Mouse (Mus musculus) heart, embryonic 10.5 days (tissue): ENCODE data around the gene Btbd19. TPM values are rescaled to one million over a fixed set of nuclear protein-coding genes. Genes with fewer than 3 reads are reported as not detected.

ENCODE experiments used
- DNase-seq: peaks from one replicate; pipeline ENCODE4 v3.0.0-alpha.2; 2017; ENCODE audit warnings: low spot score
- H3K27ac ChIP-seq: fragments of 300-500 bp; sonication (generic); 2 replicates; pipeline ENCODE4 v1.5.1; 2016; ENCODE audit warnings: mild to moderate bottlenecking
- H3K27me3 ChIP-seq: fragments of 300-500 bp; sonication (generic); 2 replicates; pipeline ENCODE4 v1.6.1; 2016; ENCODE audit warnings: mild to moderate bottlenecking; ENCODE audit not compliant: poor library complexity, insufficient read depth, severe bottlenecking
- H3K36me3 ChIP-seq: fragments of 300-500 bp; sonication (generic); 2 replicates; pipeline ENCODE4 v1.6.1; 2016; ENCODE audit warnings: mild to moderate bottlenecking, moderate library complexity
- H3K4me1 ChIP-seq: fragments of 300-500 bp; sonication (generic); 2 replicates; pipeline ENCODE4 v1.6.1; 2016; ENCODE audit warnings: mild to moderate bottlenecking
- H3K4me3 ChIP-seq: fragments of 300-500 bp; sonication (generic); 2 replicates; pipeline ENCODE4 v1.5.1; 2016; ENCODE audit warnings: mild to moderate bottlenecking, moderate library complexity
- H3K9me3 ChIP-seq: fragments of 300-500 bp; sonication (generic); 2 replicates; pipeline ENCODE4 v1.6.1; 2016; ENCODE audit warnings: mild to moderate bottlenecking, moderate library complexity
- WGBS: fragments of 180-500 bp; shearing (Covaris S2); methylation state at CpG from one replicate; pipeline ENCODE4 v1.1.7; 2016; 5-methylcytosine and 5-hydroxymethylcytosine counted together
- polyA plus RNA-seq: library from polyadenylated mRNA; unstranded; fragments of >200 nt; fragmentation: Nextera tagmentation; extraction: Ambion mirVana; gene quantifications from 2 replicates; pipeline ENCODE4 v1.2.1, GENCODE M21; 2016

Btbd19 gene
- polyA plus RNA-seq, 1 experiment from 2014 or later: 4.9 TPM

DNA sequence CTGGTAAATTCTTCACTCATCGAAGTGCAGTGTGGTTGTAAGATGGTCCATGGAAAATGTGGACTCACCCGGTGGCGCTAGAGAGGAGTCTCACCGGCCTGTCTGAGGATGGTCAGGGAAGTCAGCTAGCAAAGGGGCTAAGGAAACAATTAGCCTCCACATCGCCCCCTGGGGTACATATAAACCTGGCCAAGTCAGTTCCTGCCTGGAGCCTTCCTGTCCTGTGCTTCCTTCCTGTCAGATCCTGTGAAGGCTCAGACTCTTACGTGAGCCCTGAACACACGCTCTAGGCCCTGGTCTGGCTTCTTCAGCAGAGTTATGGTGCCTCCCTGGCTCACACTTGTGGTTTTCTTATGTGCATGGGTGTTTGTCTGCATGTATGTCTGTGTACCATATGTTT is 24.3 kb downstream of the Btbd19 start:
- H3K27ac ChIP-seq: peak overlapping the region; percentile 59; the same call in 1 of the 2 replicates
- peaks cover 10% of the 10 kb centered on the region; the same call in 1 of the 2 replicates for H3K36me3 ChIP-seq
- peaks cover 3% of the 10 kb centered on the region; the same call in 1 of the 2 replicates for H3K27me3 ChIP-seq
- no peaks in the 10 kb centered on the region for H3K9me3 ChIP-seq
- peaks cover 30% of the 10 kb centered on the region for H3K4me1 ChIP-seq
- DNase-seq: peak; percentile 83
- WGBS: 45% methylated on average over 7 of the region's 7 CpGs
- H3K4me3 ChIP-seq: no peak overlapping the region

DNA sequence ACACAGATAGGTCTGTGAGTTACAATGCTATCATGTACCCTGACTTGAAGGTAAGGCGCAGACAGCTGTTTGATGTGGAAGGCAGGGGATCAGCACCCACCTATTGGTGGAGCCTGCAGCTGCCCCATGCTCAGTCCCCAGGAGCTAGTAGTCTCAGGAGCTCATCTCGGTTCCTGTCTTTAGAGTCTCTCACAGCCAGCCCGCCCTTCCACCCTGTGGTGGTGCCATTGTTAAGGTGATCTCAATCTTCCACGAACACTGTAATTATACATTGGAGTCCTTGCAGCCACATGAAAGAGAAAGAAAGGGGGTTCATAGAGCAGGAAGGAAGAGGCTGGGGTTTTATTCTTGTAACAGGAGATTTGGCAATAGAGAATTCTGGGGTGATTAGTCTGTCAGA is 25.5 kb downstream of the Btbd19 start:
- Histone ChIP-seq H3K9me3 (no peaks in the 10 kb centered on the region), H3K27me3 (peaks cover 3% of the 10 kb centered on the region; the same call in 1 of the 2 replicates), H3K4me1 (peaks cover 32% of the 10 kb centered on the region), H3K27ac (no peak overlapping the region), H3K4me3 (no peak overlapping the region), H3K36me3 (peaks cover 10% of the 10 kb centered on the region; the same call in 1 of the 2 replicates)
- WGBS: 75% methylated on average over 4 of the region's 4 CpGs
- no peak for DNase-seq

DNA sequence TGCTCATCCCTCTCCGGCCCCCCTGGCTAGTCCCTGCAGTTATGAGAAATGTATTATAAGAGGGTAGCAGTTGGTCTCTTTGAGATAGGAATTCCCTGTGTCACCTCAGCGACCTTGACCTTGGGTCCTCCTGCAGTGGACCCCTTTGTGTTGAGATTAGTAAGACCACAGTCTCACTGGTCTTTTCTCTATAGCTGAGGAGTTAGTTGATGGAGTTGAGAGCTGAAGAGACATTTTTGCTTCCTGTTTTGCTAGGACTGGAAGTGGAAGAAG is 26.8 kb downstream of the Btbd19 start:
- no peak for DNase-seq

DNA sequence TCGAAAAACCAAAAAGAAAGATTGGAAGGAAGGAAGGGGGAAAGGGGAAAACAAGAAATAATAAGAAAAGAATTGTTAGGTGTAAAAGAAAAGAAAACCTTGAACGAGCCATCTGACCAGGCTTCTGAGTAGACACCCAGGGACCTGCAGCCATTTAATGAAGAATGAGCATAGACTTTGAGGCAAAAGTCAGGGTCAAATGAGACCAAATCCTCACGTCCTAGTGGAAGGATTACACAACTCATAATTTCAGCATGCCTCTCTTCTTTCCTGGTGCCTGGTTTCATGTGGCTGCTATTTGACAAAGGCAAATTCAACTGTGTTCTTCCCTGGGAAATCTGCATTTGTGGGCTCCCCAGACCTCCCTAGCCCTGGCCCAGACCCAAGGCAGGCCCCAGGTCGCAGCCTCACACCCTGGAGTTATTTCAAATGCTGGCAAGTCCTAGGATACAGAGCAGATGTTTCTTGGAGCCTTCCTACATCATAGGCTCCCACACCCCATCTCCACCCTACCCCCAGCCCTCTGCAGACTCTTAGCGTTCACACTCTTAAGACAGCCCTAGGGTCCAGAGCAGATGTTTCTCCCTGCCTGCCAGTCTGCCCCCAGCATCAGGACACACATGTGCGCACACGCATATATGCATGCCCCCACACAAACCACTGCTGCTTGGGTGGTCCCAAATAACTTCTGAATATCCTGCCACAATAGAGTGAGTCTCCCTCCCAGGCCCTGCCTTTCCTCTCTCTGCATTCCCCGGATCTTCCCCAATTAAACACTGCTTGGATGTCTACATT is 27.4 kb downstream of the Btbd19 start:
- 70% methylated on average over 8 of the region's 8 CpGs for WGBS
- no peak overlapping the region for H3K27ac ChIP-seq
- H3K27me3 ChIP-seq: peaks cover 3% of the 10 kb centered on the region; the same call in 1 of the 2 replicates
- H3K4me3 ChIP-seq: no peak overlapping the region
- peaks cover 4% of the 10 kb centered on the region; the same call in 1 of the 2 replicates for H3K36me3 ChIP-seq
- no peaks in the 10 kb centered on the region for H3K9me3 ChIP-seq
- H3K4me1 ChIP-seq: peaks cover 24% of the 10 kb centered on the region
- DNase-seq: no peak

More for the DNA sequence above, 26.8 kb downstream of the Btbd19 start:
- no peaks in the 10 kb centered on the region for H3K9me3 ChIP-seq
- H3K4me1 ChIP-seq: peaks cover 25% of the 10 kb centered on the region
- peaks cover 5% of the 10 kb centered on the region; the same call in 1 of the 2 replicates for H3K36me3 ChIP-seq
- WGBS: 77% methylated on average over 2 of the region's 2 CpGs
- H3K27ac ChIP-seq: no peak overlapping the region
- H3K27me3 ChIP-seq: peaks cover 3% of the 10 kb centered on the region; the same call in 1 of the 2 replicates
- no peak overlapping the region for H3K4me3 ChIP-seq

- peak overlapping the region; percentile 48; the same call in 1 of the 2 replicates for H3K27ac ChIP-seq
- peaks cover 24% of the 10 kb centered on the region for H3K4me1 ChIP-seq
- H3K9me3 ChIP-seq: no peaks in the 10 kb centered on the region
- DNase-seq: no peak
- peaks cover 3% of the 10 kb centered on the region; the same call in 1 of the 2 replicates for H3K27me3 ChIP-seq
- 0 out of 2 replicates have a peak, but pooled peaks cover 2% of the 10 kb centered on the region for H3K36me3 ChIP-seq
- WGBS: 12% methylated on average over 5 of the region's 5 CpGs
- peak overlapping the region; percentile 80 for H3K4me3 ChIP-seq
Measured at GRCm38 (mm10) chr4:117096666-117097065, 28.9 kb downstream of the Btbd19 start.

- Histone ChIP-seq H3K4me1 (peaks cover 24% of the 10 kb centered on the region), H3K4me3 (peak within 1 kb of the TSS; percentile 80), H3K27ac (peak within 1 kb of the TSS; percentile 85), H3K27me3 (peaks cover 3% of the 10 kb centered on the region; the same call in 1 of the 2 replicates), H3K9me3 (no peaks in the 10 kb centered on the region), H3K36me3 (0 out of 2 replicates have a peak, but pooled peaks cover 2% of the 10 kb centered on the region)
- DNase-seq: peak; percentile 87
- under 1% methylated on average over 50 of the region's 50 CpGs for WGBS
Measured at GRCm38 (mm10) chr4:117095551-117096452, 29.7 kb downstream of the Btbd19 start, which contains the start of gene Ptch2. TSS of gene Ptch2 (plus strand) at chr4:117096075.

DNA sequence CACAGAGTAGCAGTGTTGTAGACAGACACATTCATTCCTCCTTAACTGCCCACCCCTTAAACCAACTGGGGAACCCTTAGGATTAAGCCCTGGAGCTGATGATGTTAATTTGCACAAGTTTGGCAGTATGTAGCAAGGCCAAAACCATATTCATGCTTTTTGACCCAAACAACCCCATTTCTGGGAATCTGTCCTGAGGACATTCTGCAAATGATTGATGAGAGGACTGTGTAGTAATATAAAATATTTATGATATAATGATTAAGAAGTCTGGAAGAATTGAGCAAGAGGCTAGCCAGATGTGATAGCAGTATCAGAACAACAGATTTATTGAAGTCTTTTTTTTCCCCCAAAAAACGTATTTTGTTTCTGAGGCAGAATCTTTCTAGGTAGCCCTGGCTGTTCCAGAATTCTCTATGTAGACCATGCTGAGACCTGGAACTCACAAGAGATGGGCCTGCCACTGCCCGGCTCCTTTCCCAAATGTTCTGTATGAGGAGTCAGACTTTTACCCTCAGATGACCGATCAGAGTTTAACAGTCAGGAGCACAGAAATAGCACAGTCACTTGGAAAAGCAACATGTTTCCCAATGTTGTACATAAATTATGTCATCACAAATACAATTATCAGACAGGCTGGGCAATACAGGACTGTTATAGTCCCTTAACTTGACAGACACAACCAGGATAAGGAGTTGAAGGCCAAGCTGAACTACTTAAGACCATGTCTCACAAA is 30.7 kb downstream of the Btbd19 start:
- Histone ChIP-seq H3K27me3 (peaks cover 3% of the 10 kb centered on the region; the same call in 1 of the 2 replicates), H3K4me1 (peaks cover 24% of the 10 kb centered on the region), H3K4me3 (no peak overlapping the region), H3K27ac (no peak overlapping the region), H3K9me3 (no peaks in the 10 kb centered on the region), H3K36me3 (0 out of 2 replicates have a peak, but pooled peaks cover 2% of the 10 kb centered on the region)
- no peak for DNase-seq
- 86% methylated on average over 3 of the region's 3 CpGs for WGBS

DNA sequence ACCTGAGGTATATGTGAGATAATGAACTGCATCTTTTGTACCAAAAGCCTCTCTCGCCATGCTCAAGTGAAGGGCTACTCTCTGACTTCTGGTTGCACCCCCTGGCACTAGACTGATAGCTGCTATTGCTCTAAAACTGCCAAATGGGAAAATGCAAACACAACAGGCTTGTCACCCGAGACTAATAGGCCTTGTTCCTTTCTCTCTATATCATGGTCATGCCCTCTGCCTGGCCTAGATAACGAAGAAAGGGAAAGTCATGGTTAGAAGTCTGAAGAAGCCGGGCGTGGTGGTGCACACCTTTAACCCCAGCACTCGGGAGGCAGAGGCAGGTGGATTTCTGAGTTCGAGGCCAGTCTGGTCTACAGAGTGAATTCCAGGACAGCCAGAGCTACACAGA is 34.9 kb downstream of the Btbd19 start:
- Histone ChIP-seq H3K4me1 (peaks cover 9% of the 10 kb centered on the region), H3K27me3 (no peaks in the 10 kb centered on the region), H3K4me3 (no peak overlapping the region), H3K36me3 (peaks cover 8% of the 10 kb centered on the region), H3K27ac (no peak overlapping the region), H3K9me3 (no peaks in the 10 kb centered on the region)
- DNase-seq: no peak
- 76% methylated on average over 7 of the region's 7 CpGs for WGBS

- no peaks in the 10 kb centered on the region for H3K9me3 ChIP-seq
- H3K27me3 ChIP-seq: no peaks in the 10 kb centered on the region
- H3K4me3 ChIP-seq: no peak overlapping the region
- DNase-seq: no peak
- peaks cover 12% of the 10 kb centered on the region for H3K36me3 ChIP-seq
- 0 out of 2 replicates have a peak, but pooled peaks cover 5% of the 10 kb centered on the region for H3K4me1 ChIP-seq
- 76% methylated on average over 7 of the region's 7 CpGs for WGBS
- H3K27ac ChIP-seq: no peak overlapping the region
Measured at GRCm38 (mm10) chr4:117087948-117088640, 37.4 kb downstream of the Btbd19 start.

DNA sequence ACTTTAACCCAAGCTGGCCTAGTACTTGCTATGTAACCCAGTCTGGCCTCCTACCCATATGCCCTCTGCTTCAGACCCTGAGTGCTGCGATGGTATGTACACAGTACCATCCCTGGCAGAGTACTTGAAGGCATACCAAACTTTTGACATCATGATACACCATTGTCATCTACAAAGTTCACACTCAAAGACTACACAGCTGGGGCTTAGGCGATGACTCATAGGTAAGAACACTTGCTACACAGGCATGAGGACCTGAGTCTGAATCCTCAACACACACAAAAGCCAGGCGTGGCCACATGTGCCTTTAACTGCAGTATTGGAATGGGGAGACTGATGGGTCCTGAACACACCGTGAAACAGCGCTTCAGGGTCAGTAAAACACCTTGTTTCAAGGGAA is 54.3 kb downstream of the Btbd19 start:
- DNase-seq: no peak
- WGBS: 86% methylated on average over 5 of the region's 5 CpGs
- Histone ChIP-seq H3K4me1 (no peaks in the 10 kb centered on the region), H3K36me3 (peaks cover 84% of the 10 kb centered on the region), H3K9me3 (no peaks in the 10 kb centered on the region), H3K27me3 (no peaks in the 10 kb centered on the region), H3K27ac (0 out of 2 replicates have a peak overlapping the region, but pooled peaks have one; percentile 29), H3K4me3 (no peak overlapping the region)

DNA sequence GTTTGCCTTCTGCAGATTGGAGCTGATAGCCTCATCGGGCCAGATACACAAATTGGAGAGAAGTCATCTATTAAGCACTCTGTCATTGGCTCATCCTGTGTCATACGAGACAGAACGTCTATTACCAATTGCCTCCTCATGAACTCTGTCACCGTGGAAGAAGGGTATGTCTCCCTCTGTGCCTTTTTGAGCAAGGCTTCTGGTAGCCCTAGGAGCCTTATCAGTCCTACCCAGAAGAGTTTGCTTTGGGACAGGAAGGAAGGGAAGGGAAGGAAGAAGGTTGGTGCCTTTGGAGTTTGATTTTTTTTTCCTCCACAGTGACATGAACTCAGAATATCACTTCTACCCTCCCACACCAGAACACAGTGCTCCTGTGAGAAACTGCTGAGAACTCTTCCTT is 54.9 kb downstream of the Btbd19 start:
- Histone ChIP-seq H3K4me1 (no peaks in the 10 kb centered on the region), H3K9me3 (no peaks in the 10 kb centered on the region), H3K36me3 (peaks cover 85% of the 10 kb centered on the region), H3K27me3 (no peaks in the 10 kb centered on the region), H3K27ac (0 out of 2 replicates have a peak overlapping the region, but pooled peaks have one; percentile 29), H3K4me3 (no peak overlapping the region)
- WGBS: 60% methylated on average over 4 of the region's 4 CpGs
- DNase-seq: no peak

DNA sequence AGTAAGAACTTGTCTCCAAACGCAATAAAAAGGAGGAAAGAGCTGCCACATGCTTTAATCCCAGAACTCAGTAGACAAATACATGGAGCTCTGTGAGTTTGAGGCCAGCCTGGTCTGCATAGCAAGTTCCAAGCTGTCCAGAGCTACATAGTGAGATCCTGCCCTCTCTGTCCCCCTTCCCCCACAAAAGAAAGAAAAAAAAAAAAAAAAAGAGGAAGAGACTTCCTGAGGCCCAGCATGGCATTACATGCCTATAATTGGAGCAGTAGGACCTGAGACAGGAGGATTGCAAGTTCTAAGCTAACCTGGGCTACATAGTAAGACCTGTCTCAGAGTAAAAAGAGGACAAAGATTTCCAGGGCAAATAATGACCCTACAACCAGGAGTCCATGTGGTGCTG is 55.9 kb downstream of the Btbd19 start:
- no peaks in the 10 kb centered on the region for H3K27me3 ChIP-seq
- 75% methylated on average over 1 of the region's 1 CpGs for WGBS
- H3K9me3 ChIP-seq: no peaks in the 10 kb centered on the region
- no peaks in the 10 kb centered on the region for H3K4me1 ChIP-seq
- H3K36me3 ChIP-seq: peaks cover 82% of the 10 kb centered on the region
- no peak overlapping the region for H3K4me3 ChIP-seq
- no peak overlapping the region for H3K27ac ChIP-seq
- DNase-seq: no peak
